Mouse (Mus musculus) limb, embryonic 15.5 days (tissue): ENCODE measurements at regions not wholly inside any gene's neighbourhood (a gene's known extent, or its start where the extent isn't known, plus 50 kb on each side); places are given as distances from the start of the nearest gene placed in this dataset.

ENCODE experiments used
- ATAC-seq: fragments of 200-750 bp; cut with Nextera tagmentation; 2 replicates; pipeline ENCODE4 v1.8.0; 2017; ENCODE audit warnings: low read depth, moderate TSS enrichment; ENCODE audit not compliant: insufficient number of reproducible peaks, low FRiP score, low TSS enrichment
- H3K27ac ChIP-seq: fragments of 300-500 bp; sonication (generic); 2 replicates; pipeline ENCODE4 v1.5.1; 2015; ENCODE audit warnings: moderate library complexity, mild to moderate bottlenecking, inconsistent platforms
- H3K27me3 ChIP-seq: fragments of 300-500 bp; sonication (generic); 2 replicates; pipeline ENCODE4 v1.6.1; 2015; ENCODE audit warnings: inconsistent platforms
- H3K36me3 ChIP-seq: fragments of 300-500 bp; sonication (generic); 2 replicates; pipeline ENCODE4 v1.6.1; 2015; ENCODE audit warnings: inconsistent platforms
- H3K4me1 ChIP-seq: fragments of 300-500 bp; sonication (generic); 2 replicates; pipeline ENCODE4 v1.6.1; 2015; ENCODE audit warnings: inconsistent platforms
- H3K4me2 ChIP-seq: fragments of 300-500 bp; sonication (generic); 2 replicates; pipeline ENCODE4 v1.6.1; 2015; ENCODE audit warnings: mild to moderate bottlenecking, inconsistent platforms
- H3K4me3 ChIP-seq: fragments of 300-500 bp; sonication (generic); 2 replicates; pipeline ENCODE4 v1.5.1; 2015; ENCODE audit warnings: mild to moderate bottlenecking, inconsistent platforms
- H3K9ac ChIP-seq: fragments of 300-500 bp; sonication (generic); 2 replicates; pipeline ENCODE4 v1.6.1; 2015; ENCODE audit warnings: inconsistent platforms
- H3K9me3 ChIP-seq: fragments of 300-500 bp; sonication (generic); 2 replicates; pipeline ENCODE4 v1.6.1; 2016; ENCODE audit warnings: inconsistent platforms
- WGBS: fragments of 180-500 bp; shearing (Covaris S2); methylation state at CpG from one replicate; pipeline ENCODE4 v1.1.7; 2015; 5-methylcytosine and 5-hydroxymethylcytosine counted together

GRCm38 (mm10) chr8:107682066-107682465 lies 93.8 kb upstream of the Psmd7 start:
- ATAC-seq = no peak

GRCm38 (mm10) chr8:107684721-107685691 lies 96.7 kb upstream of the Psmd7 start:
- ATAC-seq = peak; percentile 72; the same call in 1 of the 2 replicates

More at GRCm38 (mm10) chr8:107682066-107682465, 93.8 kb upstream of the Psmd7 start:
- Histone ChIP-seq H3K36me3 (no peaks in the 10 kb centered on the region), H3K27me3 (no peaks in the 10 kb centered on the region), H3K9ac (no peak overlapping the region), H3K4me3 (no peak overlapping the region), H3K4me1 (peaks cover 9% of the 10 kb centered on the region; the same call in 1 of the 2 replicates), H3K27ac (no peak overlapping the region), H3K9me3 (no peaks in the 10 kb centered on the region; the same call in 1 of the 2 replicates), H3K4me2 (no peak overlapping the region)
- 90% methylated on average over 11 of the region's 11 CpGs for WGBS

GRCm38 (mm10) chr8:107686936-107687335 lies 98.7 kb upstream of the Psmd7 start:
- Histone ChIP-seq H3K4me3 (no peak overlapping the region), H3K27me3 (peaks cover 3% of the 10 kb centered on the region; the same call in 1 of the 2 replicates), H3K27ac (no peak overlapping the region), H3K4me1 (peaks cover 9% of the 10 kb centered on the region; the same call in 1 of the 2 replicates), H3K9me3 (no peaks in the 10 kb centered on the region), H3K36me3 (no peaks in the 10 kb centered on the region), H3K4me2 (no peak overlapping the region), H3K9ac (no peak overlapping the region)
- WGBS = 79% methylated on average over 5 of the region's 5 CpGs
- no peak for ATAC-seq

More at GRCm38 (mm10) chr8:107684721-107685691, 96.7 kb upstream of the Psmd7 start:
- H3K4me2 ChIP-seq = peak overlapping the region; percentile 37
- peaks cover 3% of the 10 kb centered on the region; the same call in 1 of the 2 replicates for H3K27me3 ChIP-seq
- H3K9me3 ChIP-seq = no peaks in the 10 kb centered on the region
- H3K9ac ChIP-seq = no peak overlapping the region
- peak overlapping the region; percentile 59 for H3K27ac ChIP-seq
- peak overlapping the region; percentile 21 for H3K4me3 ChIP-seq
- H3K36me3 ChIP-seq = no peaks in the 10 kb centered on the region
- peaks cover 9% of the 10 kb centered on the region; the same call in 1 of the 2 replicates for H3K4me1 ChIP-seq
- 37% methylated on average over 29 of the region's 29 CpGs for WGBS

- no peaks in the 10 kb centered on the region for H3K36me3 ChIP-seq
- no peak overlapping the region for H3K4me3 ChIP-seq
- no peak overlapping the region for H3K27ac ChIP-seq
- ATAC-seq = no peak
- no peak overlapping the region for H3K9ac ChIP-seq
- peaks cover 9% of the 10 kb centered on the region; the same call in 1 of the 2 replicates for H3K4me1 ChIP-seq
- H3K27me3 ChIP-seq = peaks cover 3% of the 10 kb centered on the region; the same call in 1 of the 2 replicates
- no peak overlapping the region for H3K4me2 ChIP-seq
- 98% methylated on average over 9 of the region's 9 CpGs for WGBS
- H3K9me3 ChIP-seq = no peaks in the 10 kb centered on the region
Measured at GRCm38 (mm10) chr8:107687529-107687928, 99.3 kb upstream of the Psmd7 start.

GRCm38 (mm10) chr8:107689020-107689419 lies 100.8 kb upstream of the Psmd7 start:
- no peak overlapping the region for H3K4me3 ChIP-seq
- ATAC-seq = no peak
- no peak overlapping the region for H3K9ac ChIP-seq
- WGBS = 42% methylated on average over 10 of the region's 10 CpGs
- H3K27me3 ChIP-seq = peaks cover 3% of the 10 kb centered on the region; the same call in 1 of the 2 replicates
- H3K27ac ChIP-seq = no peak overlapping the region
- H3K9me3 ChIP-seq = no peaks in the 10 kb centered on the region
- peaks cover 8% of the 10 kb centered on the region; the same call in 1 of the 2 replicates for H3K4me1 ChIP-seq
- H3K36me3 ChIP-seq = no peaks in the 10 kb centered on the region
- no peak overlapping the region for H3K4me2 ChIP-seq

- Histone ChIP-seq H3K27ac (no peak overlapping the region), H3K36me3 (no peaks in the 10 kb centered on the region), H3K9ac (no peak overlapping the region), H3K9me3 (no peaks in the 10 kb centered on the region), H3K4me3 (no peak overlapping the region), H3K4me2 (no peak overlapping the region), H3K4me1 (no peaks in the 10 kb centered on the region), H3K27me3 (peaks cover 3% of the 10 kb centered on the region; the same call in 1 of the 2 replicates)
- ATAC-seq = no peak
- WGBS = 73% methylated on average over 4 of the region's 4 CpGs
Measured at GRCm38 (mm10) chr8:107691251-107691650, 103.0 kb upstream of the Psmd7 start.

- ATAC-seq = no peak
- no peaks in the 10 kb centered on the region for H3K27me3 ChIP-seq
- WGBS = 61% methylated on average over 20 of the region's 20 CpGs
- H3K4me2 ChIP-seq = no peak overlapping the region
- H3K4me3 ChIP-seq = no peak overlapping the region
- no peaks in the 10 kb centered on the region for H3K9me3 ChIP-seq
- H3K36me3 ChIP-seq = no peaks in the 10 kb centered on the region
- no peak overlapping the region for H3K9ac ChIP-seq
- H3K4me1 ChIP-seq = peaks cover 17% of the 10 kb centered on the region
- 0 out of 2 replicates have a peak overlapping the region, but pooled peaks have one; percentile 43 for H3K27ac ChIP-seq
Measured at GRCm38 (mm10) chr8:107696384-107697346, 108.4 kb upstream of the Psmd7 start.

- no peak overlapping the region for H3K9ac ChIP-seq
- no peak overlapping the region for H3K4me3 ChIP-seq
- no peaks in the 10 kb centered on the region for H3K9me3 ChIP-seq
- 0 out of 2 replicates have a peak overlapping the region, but pooled peaks have one; percentile 8 for H3K4me2 ChIP-seq
- 13% methylated on average over 7 of the region's 7 CpGs for WGBS
- peak; percentile 78; the same call in 1 of the 2 replicates for ATAC-seq
- H3K36me3 ChIP-seq = no peaks in the 10 kb centered on the region
- H3K27ac ChIP-seq = peak overlapping the region; percentile 55; the same call in 1 of the 2 replicates
- peaks cover 17% of the 10 kb centered on the region for H3K4me1 ChIP-seq
- H3K27me3 ChIP-seq = no peaks in the 10 kb centered on the region
Measured at GRCm38 (mm10) chr8:107699307-107699706, 111.0 kb upstream of the Psmd7 start.

- H3K9ac ChIP-seq = no peak overlapping the region
- H3K4me1 ChIP-seq = peaks cover 17% of the 10 kb centered on the region
- no peaks in the 10 kb centered on the region for H3K36me3 ChIP-seq
- no peaks in the 10 kb centered on the region for H3K9me3 ChIP-seq
- H3K4me3 ChIP-seq = no peak overlapping the region
- H3K27me3 ChIP-seq = no peaks in the 10 kb centered on the region
- ATAC-seq = peak; percentile 21; the same call in 1 of the 2 replicates
- 31% methylated on average over 3 of the region's 3 CpGs for WGBS
- peak overlapping the region; percentile 55; the same call in 1 of the 2 replicates for H3K27ac ChIP-seq
- 0 out of 2 replicates have a peak overlapping the region, but pooled peaks have one; percentile 8 for H3K4me2 ChIP-seq
Measured at GRCm38 (mm10) chr8:107699759-107700158, 111.5 kb upstream of the Psmd7 start.

- no peak for ATAC-seq
Measured at GRCm38 (mm10) chr8:107715901-107716300, 127.6 kb upstream of the Psmd7 start.

GRCm38 (mm10) chr8:107717856-107718255 lies 129.6 kb upstream of the Psmd7 start:
- Histone ChIP-seq H3K4me3 (no peak overlapping the region), H3K27me3 (no peaks in the 10 kb centered on the region), H3K4me2 (no peak overlapping the region), H3K27ac (no peak overlapping the region), H3K4me1 (no peaks in the 10 kb centered on the region), H3K9me3 (no peaks in the 10 kb centered on the region), H3K9ac (no peak overlapping the region), H3K36me3 (no peaks in the 10 kb centered on the region)
- 64% methylated on average over 13 of the region's 13 CpGs for WGBS
- no peak for ATAC-seq

More at GRCm38 (mm10) chr8:107715901-107716300, 127.6 kb upstream of the Psmd7 start:
- no peaks in the 10 kb centered on the region for H3K4me1 ChIP-seq
- no peaks in the 10 kb centered on the region for H3K9me3 ChIP-seq
- 67% methylated on average over 10 of the region's 10 CpGs for WGBS
- no peak overlapping the region for H3K4me2 ChIP-seq
- no peaks in the 10 kb centered on the region for H3K36me3 ChIP-seq
- no peaks in the 10 kb centered on the region for H3K27me3 ChIP-seq
- no peak overlapping the region for H3K9ac ChIP-seq
- no peak overlapping the region for H3K27ac ChIP-seq
- H3K4me3 ChIP-seq = no peak overlapping the region
